Mouse (Mus musculus): ENCODE data around the gene Glrx.

- TF ChIP-seq CTCF (IDR thresholded peaks at IDR 0.05; ENCODE audit: extremely low read depth, insufficient read depth, insufficient read length, insufficient replicate concordance) (no peak), POLR2A (IDR thresholded peaks at IDR 0.05; ENCODE audit: low read depth, low read length) (no peak)
Measured at GRCm38 (mm10) chr13:75823201-75823600, 16.5 kb upstream of the Glrx start.
